Mouse (Mus musculus): ENCODE data around the gene Antxr1.

Antxr1 gene

GRCm38 (mm10) chr6:87184418-87184817, 151.2 kb downstream of the Antxr1 start:
- no peak for DNase-seq (ENCODE audit: low spot score)

DNA sequence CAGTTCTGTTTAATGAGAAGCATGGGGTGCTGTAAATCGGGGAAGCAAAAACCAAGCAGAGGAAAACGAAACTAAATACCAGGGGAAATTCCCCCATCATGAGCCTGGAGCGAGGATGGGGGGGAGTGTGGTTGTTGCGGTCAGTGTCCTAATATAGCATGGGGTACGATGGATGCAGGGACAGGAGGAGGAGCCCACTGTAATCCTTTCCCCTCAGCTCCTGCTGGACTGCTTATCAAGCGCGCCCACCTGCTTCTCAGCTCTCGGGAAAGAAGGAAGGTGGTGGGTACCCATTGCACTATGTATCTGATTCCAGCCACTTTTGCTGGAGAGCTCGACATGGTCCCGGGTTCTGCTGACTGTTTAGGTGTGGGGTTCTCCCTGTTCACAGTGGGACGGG, 151.6 kb downstream of the Antxr1 start:
- no peak for DNase-seq (ENCODE audit: low spot score)

- DNase-seq (ENCODE audit: low spot score) = no peak
These were observed 152.5 kb downstream of the Antxr1 start for GRCm38 (mm10) chr6:87183159-87183558.

GRCm38 (mm10) chr6:87182736-87183135, 152.9 kb downstream of the Antxr1 start:
- DNase-seq (ENCODE audit: low spot score) = no peak

DNA sequence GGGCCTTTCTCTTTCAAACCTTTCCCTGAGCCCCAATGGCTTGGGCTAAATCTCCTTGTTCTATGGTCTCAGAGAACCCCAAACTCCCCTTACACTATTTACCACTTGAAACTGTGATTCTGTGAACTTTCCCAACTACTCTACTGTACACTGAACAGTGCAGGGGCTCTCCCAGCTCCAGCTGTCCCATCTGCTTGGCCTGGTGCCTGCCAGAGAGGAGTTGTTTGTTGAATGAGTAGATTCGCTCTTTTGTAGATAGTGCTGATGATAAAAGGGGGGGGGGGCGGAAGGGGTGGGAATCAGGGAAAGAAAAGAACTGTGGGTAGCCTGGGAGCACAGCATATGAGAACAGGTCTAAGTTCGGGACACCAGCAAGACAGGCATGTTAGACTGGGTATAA, 164.2 kb downstream of the Antxr1 start:
- DNase-seq (ENCODE audit: low spot score) = no peak

DNA sequence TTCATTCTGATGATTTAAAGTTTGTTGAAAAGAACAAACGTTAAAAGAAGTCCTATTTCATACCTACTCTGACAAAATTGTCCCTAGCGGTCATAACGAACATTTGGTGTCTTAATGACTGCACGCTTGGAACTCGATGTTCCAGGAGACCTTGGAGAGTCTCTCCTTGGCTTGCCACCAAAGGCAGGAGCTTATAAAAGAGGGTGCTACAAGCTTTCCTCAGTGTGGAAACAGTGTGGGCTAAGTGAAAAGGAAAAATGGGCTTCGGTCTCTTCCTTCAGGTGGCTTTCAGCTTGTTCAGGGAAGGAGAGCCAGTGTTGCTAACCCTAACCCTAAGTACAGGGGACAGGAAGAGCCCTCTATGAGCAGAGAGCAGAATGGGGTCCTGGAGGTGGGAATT, 164.7 kb downstream of the Antxr1 start:
- DNase-seq (ENCODE audit: low spot score) = no peak

DNA sequence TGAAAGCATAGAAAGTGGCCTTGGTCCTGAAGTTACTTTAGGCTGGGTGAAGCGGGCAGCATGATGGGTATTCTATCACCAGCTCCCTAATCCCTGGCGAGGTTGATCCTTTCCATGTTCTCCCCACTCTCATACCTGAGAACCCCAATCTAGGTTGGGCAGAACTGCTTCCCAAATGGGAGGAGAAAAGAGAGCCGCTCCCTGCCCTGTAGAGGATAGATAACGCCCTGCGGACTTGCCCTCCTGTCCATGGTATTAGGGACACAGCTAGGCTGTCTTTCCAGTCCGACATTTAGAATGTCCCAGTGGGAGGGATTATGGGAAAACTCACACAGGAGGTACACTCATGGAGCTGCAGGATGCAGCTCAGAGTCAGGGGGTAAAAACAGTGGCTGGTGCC, 165.3 kb downstream of the Antxr1 start:
- no peak for DNase-seq (ENCODE audit: low spot score)

DNA sequence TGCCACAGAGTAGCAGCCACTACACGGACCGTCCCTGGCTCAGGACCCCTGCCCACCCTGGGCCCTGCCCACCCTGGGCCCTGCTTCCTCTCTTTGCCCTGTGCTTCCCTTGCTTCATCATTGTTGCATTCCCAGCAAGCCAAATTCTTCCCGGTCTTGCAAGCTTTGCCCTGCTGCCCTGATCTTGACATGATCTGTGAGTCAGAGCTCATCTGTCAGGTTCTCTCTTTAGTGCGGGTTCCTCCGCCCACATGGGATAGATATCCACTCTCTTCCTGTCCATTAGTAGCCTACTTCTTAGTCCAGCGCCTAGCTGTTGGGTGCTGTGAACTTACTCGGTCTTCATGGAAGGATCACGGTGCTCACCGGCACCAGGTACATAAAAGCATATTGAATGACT, 167.6 kb downstream of the Antxr1 start:
- DNase-seq (ENCODE audit: low spot score) = no peak

GRCm38 (mm10) chr6:87166673-87167305, 168.8 kb downstream of the Antxr1 start:
- DNase-seq (ENCODE audit: low spot score) = no peak

- DNase-seq (ENCODE audit: low spot score) = no peak
These were observed 169.9 kb downstream of the Antxr1 start for GRCm38 (mm10) chr6:87165536-87166311.

GRCm38 (mm10) chr6:87161391-87162263, 174.0 kb downstream of the Antxr1 start:
- DNase-seq (ENCODE audit: low spot score) = no peak

- no peak for DNase-seq (ENCODE audit: low spot score)
These were observed 175.4 kb downstream of the Antxr1 start for GRCm38 (mm10) chr6:87160196-87160595.

GRCm38 (mm10) chr6:87158062-87158623, 177.5 kb downstream of the Antxr1 start:
- no peak for DNase-seq (ENCODE audit: low spot score)

GRCm38 (mm10) chr6:87153836-87154235, 181.8 kb downstream of the Antxr1 start:
- DNase-seq (ENCODE audit: low spot score) = no peak

DNA sequence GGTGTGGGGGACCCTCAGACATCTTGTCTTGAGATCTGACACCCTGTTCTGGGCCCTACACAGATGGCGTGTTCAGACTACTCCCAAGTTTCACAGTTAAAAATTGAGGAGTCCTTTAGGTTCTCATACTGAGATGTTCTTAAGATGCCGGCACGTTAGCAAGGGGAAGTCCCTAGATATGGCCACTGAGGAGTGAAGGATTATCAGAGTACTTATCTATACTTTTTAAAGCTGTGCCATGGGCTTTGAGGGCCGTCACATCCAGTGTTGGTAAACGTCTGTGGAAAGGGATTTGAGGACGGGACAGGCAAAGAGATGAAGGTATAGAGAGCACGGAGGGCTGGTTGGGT, 182.4 kb downstream of the Antxr1 start:
- DNase-seq (ENCODE audit: low spot score) = no peak

DNA sequence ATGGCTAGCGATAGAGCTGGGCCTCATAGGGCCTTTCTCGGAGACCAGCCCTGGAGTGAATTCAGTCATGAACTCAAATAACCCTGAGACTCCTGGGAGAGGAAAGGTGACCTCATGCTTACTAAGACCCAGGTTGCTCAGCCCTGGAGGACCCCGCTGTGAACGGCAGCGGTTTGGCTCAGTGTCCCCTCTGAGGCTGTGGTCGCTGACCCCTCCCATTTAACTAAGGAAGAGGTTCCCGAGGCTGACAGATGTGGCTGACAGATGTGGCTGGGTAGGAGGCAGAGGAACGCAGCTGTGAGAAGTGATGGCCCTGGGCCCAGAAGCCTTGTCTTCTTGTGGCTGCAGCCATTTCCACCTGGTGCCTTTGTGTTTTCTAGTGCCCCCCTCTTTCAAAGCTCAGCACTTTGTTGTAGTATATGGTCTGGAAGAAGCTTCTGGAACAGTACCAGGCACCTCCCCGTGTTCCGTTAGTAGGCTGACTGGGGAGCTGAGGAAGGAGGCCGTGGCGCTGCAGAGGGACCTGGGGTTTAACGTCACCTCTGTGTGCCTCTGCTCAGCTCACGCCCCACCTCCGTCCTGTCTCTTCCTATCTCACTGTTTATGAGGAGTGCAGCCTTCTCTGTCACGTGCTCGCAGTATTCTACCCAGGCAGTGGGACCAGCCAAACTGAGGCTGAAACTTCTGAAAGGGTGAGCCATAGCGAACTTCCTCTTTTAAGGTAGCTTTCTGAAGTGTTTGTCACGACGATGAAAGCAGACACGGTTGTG, 183.0 kb downstream of the Antxr1 start:
- no peak for DNase-seq (ENCODE audit: low spot score)

DNA sequence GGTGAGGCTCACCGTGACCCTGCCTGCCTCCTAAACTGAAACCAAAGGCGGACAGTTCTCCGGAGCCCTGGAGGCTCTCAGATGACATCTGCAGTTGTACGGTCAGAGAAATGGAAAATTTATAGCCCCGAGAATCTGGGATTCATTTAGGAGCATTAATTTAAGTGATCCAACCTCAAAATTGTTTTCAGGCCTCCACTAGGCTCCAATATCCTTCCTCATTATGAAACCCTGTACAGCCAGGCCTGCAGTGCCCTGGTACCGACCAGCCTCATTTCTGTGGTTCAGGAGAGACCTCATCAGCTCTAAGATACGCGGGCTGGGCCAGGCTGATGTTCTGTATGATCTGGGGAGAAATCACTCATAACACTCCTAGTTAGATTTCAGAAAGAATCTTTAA, 184.2 kb downstream of the Antxr1 start:
- no peak for DNase-seq (ENCODE audit: low spot score)

DNA sequence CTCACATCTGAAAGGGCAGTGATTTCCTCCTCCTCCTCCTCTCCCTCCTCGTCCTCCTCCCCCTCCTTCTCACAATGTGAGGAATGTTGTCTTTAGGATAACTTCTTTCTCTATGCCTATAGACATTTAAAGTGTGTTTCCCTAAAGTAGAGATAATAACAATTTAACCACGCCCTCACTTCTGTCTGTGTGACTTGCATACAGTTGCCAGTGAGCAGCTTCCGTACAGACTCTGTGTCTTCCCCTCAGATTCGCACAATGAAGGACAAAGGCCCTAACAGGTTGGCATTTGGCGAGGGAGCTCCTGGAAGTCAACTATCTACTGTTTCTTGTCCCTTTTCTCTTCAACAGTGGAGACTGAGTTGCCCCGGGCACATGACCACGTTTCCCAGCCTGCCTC, 185.2 kb downstream of the Antxr1 start:
- DNase-seq (ENCODE audit: low spot score) = no peak

DNA sequence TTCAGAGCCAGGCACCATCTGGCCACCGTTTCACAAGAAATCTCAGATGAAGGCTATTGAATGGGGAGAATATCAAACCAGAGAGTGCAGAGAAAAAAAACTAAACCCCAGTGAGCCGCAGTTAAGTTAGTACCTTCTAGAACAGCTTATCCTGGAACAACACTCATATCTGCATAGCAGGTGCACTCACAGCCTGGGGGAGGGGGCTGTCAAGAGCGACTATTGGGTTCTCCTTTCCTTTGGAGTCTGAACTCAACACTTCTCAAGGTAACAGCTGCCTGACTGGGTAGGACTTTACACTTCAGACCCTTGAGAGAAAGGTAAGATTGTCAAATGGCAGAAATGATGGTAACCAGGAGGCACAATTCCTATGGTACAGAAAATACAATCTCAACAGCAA, 187.7 kb downstream of the Antxr1 start:
- no peak for DNase-seq (ENCODE audit: low spot score)

GRCm38 (mm10) chr6:87143594-87143993, 192.0 kb downstream of the Antxr1 start:
- DNase-seq (ENCODE audit: low spot score) = no peak

DNA sequence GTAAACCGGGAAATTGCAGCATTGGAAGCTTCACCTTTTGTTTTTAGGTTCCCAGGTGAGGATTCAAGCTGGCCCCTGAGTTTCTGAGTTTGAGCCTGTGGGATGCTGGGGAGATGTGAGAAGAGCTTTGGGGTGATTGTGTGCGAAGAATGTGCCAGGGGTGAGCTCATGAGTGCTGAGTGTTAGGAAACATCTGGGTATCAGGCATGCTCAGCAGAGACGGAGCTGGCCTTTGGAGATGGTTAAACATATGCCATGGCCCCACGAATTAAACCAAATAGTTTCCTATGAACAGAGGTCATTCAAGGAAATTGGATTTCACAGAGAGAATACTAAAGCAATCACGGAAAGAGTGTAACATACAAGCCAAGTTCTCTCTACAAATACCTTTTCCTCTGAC, 193.4 kb downstream of the Antxr1 start:
- DNase-seq (ENCODE audit: low spot score) = no peak

Measured in urinary bladder, postnatal 10 days (tissue).